Mouse (Mus musculus) thymus, postnatal 36 days (tissue): ENCODE measurements around the gene Etnk2.

Source experiments
- DNase-seq, 2 experiments: peaks; one replicate each; pipeline ENCODE4 v3.0.0; 2022; ENCODE audit warnings: mixed read lengths in 2 of 2

Etnk2 gene

GRCm38 (mm10) chr1:133353371-133353809 lies 10.0 kb upstream of the Etnk2 start:
- peak; percentile 75 for DNase-seq

GRCm38 (mm10) chr1:133355469-133355868 lies 7.9 kb upstream of the Etnk2 start:
- DNase-seq, result no peak

GRCm38 (mm10) chr1:133355912-133356311 lies 7.5 kb upstream of the Etnk2 start:
- no peak for DNase-seq

- DNase-seq, result no peak
Measured at GRCm38 (mm10) chr1:133356330-133356729, 7.0 kb upstream of the Etnk2 start.

GRCm38 (mm10) chr1:133361006-133361405 lies 2.4 kb upstream of the Etnk2 start:
- no peak for DNase-seq

- no peak for DNase-seq
Measured at GRCm38 (mm10) chr1:133362103-133362502, 1.3 kb upstream of the Etnk2 start.

GRCm38 (mm10) chr1:133364022-133364630 lies 754 bp downstream of the Etnk2 start:
- DNase-seq, result no peak

GRCm38 (mm10) chr1:133364890-133365289 lies 1.5 kb downstream of the Etnk2 start:
- DNase-seq, result no peak

GRCm38 (mm10) chr1:133366951-133367605 lies 3.7 kb downstream of the Etnk2 start:
- no peak for DNase-seq

GRCm38 (mm10) chr1:133367606-133368488 lies 4.5 kb downstream of the Etnk2 start:
- DNase-seq, result no peak

GRCm38 (mm10) chr1:133368644-133369043 lies 5.3 kb downstream of the Etnk2 start:
- no peak for DNase-seq

- no peak for DNase-seq
Measured at GRCm38 (mm10) chr1:133370352-133370751, 7.0 kb downstream of the Etnk2 start.

GRCm38 (mm10) chr1:133371431-133371830 lies 8.1 kb downstream of the Etnk2 start:
- no peak for DNase-seq

- DNase-seq, result no peak
Measured at GRCm38 (mm10) chr1:133372113-133372512, 8.7 kb downstream of the Etnk2 start.

- no peak for DNase-seq
Measured at GRCm38 (mm10) chr1:133375696-133376346, 12.4 kb downstream of the Etnk2 start.

GRCm38 (mm10) chr1:133377547-133377946 lies 14.2 kb downstream of the Etnk2 start:
- DNase-seq, result no peak

GRCm38 (mm10) chr1:133379254-133379985 lies 16.0 kb downstream of the Etnk2 start:
- DNase-seq, result no peak

- DNase-seq, result no peak
Measured at GRCm38 (mm10) chr1:133379986-133380320, 16.6 kb downstream of the Etnk2 start.

GRCm38 (mm10) chr1:133380347-133381065 lies 17.1 kb downstream of the Etnk2 start:
- DNase-seq, result no peak

- DNase-seq, result peak in 1 of 2 experiments; percentile 21
Measured at GRCm38 (mm10) chr1:133382008-133382407, 18.6 kb downstream of the Etnk2 start.

- no peak for DNase-seq
Measured at GRCm38 (mm10) chr1:133382552-133383155, 19.3 kb downstream of the Etnk2 start.
